Mouse (Mus musculus) heart, adult 2 months (tissue): ENCODE measurements around the gene Eif5a. TPM values are rescaled to one million over a fixed set of nuclear protein-coding genes. Genes with fewer than 3 reads are reported as not detected.
A peak's percentile ranks its signal among the peaks of the same experiment; 100 is the strongest.
"Not testable (repeated sequence)": the region's sequence is repeated elsewhere in the genome, so short reads cannot be mapped to it uniquely, and the experiment has no call there.

Experiments used
- DNase-seq, 2 experiments: peaks; one replicate each; pipeline ENCODE4 v3.0.0; 2021
- H3K27ac ChIP-seq: fragments of 200-600 bp; 2 replicates; pipeline ENCODE4 v1.8.1; 2022
- H3K27me3 ChIP-seq: fragments of 200-500 bp; 2 replicates; pipeline ENCODE4 v1.6.1; 2012; ENCODE audit warnings: mild to moderate bottlenecking, low read length, inconsistent platforms, mixed read lengths; ENCODE audit not compliant: control insufficient read depth, insufficient read depth
- H3K36me3 ChIP-seq: fragments of 200-500 bp; 2 replicates; pipeline ENCODE4 v1.6.1; 2012; ENCODE audit warnings: low read length, inconsistent platforms; ENCODE audit not compliant: control insufficient read depth, insufficient read depth
- H3K4me1 ChIP-seq: fragments of 200-500 bp; 2 replicates; pipeline ENCODE4 v1.6.1; 2011; ENCODE audit warnings: low read length; ENCODE audit not compliant: control insufficient read depth, insufficient read depth
- H3K4me3 ChIP-seq: fragments of 200-600 bp; 2 replicates; pipeline ENCODE4 v1.8.1; 2022
- H3K79me2 ChIP-seq: fragments of 200-500 bp; replicated peaks from 2 replicates; pipeline ENCODE4 v1.6.1; 2012; ENCODE audit warnings: mild to moderate bottlenecking, inconsistent platforms, low read length, moderate library complexity, mixed read lengths; ENCODE audit not compliant: control insufficient read depth, insufficient read depth
- H3K9ac ChIP-seq: fragments of 200-500 bp; 2 replicates; pipeline ENCODE4 v1.6.1; 2012; ENCODE audit warnings: low read depth, mild to moderate bottlenecking, control low read depth, inconsistent platforms, low read length, mixed read lengths
- CTCF ChIP-seq: fragments of 200-600 bp; IDR thresholded peaks from 2 replicates; pipeline ENCODE4 v1.8.1; 2022; ENCODE audit warnings: antibody characterized with exemption, mild to moderate bottlenecking, moderate library complexity
- EP300 ChIP-seq: fragments of 200-500 bp; IDR thresholded peaks from 2 replicates; pipeline ENCODE4 v1.6.1; 2011; ENCODE audit warnings: low read depth, low read length, control low read depth; ENCODE audit not compliant: insufficient read depth
- POLR2A ChIP-seq: fragments of 200-500 bp; IDR thresholded peaks from 2 replicates; pipeline ENCODE4 v1.6.1; 2011; ENCODE audit warnings: mild to moderate bottlenecking, low read depth, low read length, control low read depth; ENCODE audit not compliant: insufficient read depth
- WGBS: fragments of 180-500 bp; shearing (Covaris S2); methylation state at CpG from one replicate; pipeline ENCODE4 v1.1.7; 2018; 5-methylcytosine and 5-hydroxymethylcytosine counted together
- intact Hi-C: fragments of 180-260 bp; cut with DNase I; formaldehyde crosslinking; loops from one replicate; pipeline ENCODE4 v1.15.1; 2025
- polyA plus RNA-seq: library from polyadenylated mRNA; depleted of rRNA; stranded (reverse); fragments of >200 nt; gene quantifications from 2 replicates; pipeline ENCODE4 v1.2.3, GENCODE M21; 2012
- total RNA-seq, 2 experiments: library from RNA; stranded (reverse); gene quantifications; 2 replicates each; pipeline ENCODE4 v1.2.3; 2021

Eif5a gene
- total and polyA plus RNA-seq, 3 experiments = 360 to 444 (median 397) TPM

DNA sequence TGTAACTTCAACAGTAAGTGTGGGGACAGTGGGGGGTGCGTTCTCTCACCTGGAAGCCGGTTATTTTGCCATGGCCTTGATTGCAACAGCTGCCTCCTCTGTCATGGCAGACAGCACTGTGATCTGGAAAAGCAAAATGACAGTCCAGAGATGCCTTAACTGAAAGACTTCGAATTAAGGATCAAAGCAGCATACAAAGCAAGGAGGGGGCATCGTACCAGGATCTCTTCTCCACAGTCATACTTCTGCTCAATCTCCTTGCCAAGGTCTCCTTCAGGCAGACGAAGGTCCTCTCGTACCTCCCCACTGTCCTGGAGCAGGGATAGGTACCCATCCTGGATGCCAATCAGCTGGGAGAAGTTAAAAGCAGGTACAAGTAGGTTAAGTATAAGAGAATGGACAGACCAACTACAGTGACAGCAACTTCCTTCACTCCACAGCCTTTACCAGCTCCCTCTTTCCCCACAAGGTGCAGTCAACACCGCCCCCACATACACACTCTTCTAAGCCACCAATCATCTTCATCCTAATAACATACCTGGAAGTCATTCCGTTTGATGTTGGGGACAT is 4.3 kb downstream of the Eif5a start:
- Histone ChIP-seq H3K4me1 (peaks cover 13% of the 10 kb centered on the region), H3K9ac (no peak overlapping the region), H3K36me3 (peaks cover 14% of the 10 kb centered on the region; the same call in 1 of the 2 replicates), H3K4me3 (no peak overlapping the region), H3K79me2 (peaks cover 3% of the 10 kb centered on the region; the same call in 1 of the 2 replicates), H3K27ac (no peak overlapping the region), H3K27me3 (no peaks in the 10 kb centered on the region)
- WGBS = 81% methylated on average over 8 of the region's 8 CpGs
- no peak for TF ChIP-seq EP300
- TF ChIP-seq CTCF = no peak
- TF ChIP-seq POLR2A = no peak
- no peak for DNase-seq
- intact Hi-C loops = no loop called here

GRCm38 (mm10) chr11:69916652-69917378 is 4.9 kb downstream of the Eif5a start:
- intact Hi-C loops = not testable (repeated sequence)

GRCm38 (mm10) chr11:69915667-69916627 is 5.8 kb downstream of the Eif5a start:
- Histone ChIP-seq H3K79me2 (peaks cover 3% of the 10 kb centered on the region; the same call in 1 of the 2 replicates), H3K4me3 (no peak overlapping the region), H3K9ac (no peak overlapping the region), H3K27ac (no peak overlapping the region), H3K36me3 (peaks cover 14% of the 10 kb centered on the region; the same call in 1 of the 2 replicates), H3K4me1 (peaks cover 11% of the 10 kb centered on the region), H3K27me3 (no peaks in the 10 kb centered on the region)
- WGBS = 46% methylated on average over 5 of the region's 5 CpGs
- no peak for TF ChIP-seq POLR2A
- TF ChIP-seq CTCF = peak; percentile 18; the same call in 1 of the 2 replicates
- intact Hi-C loops = no loop called here
- DNase-seq = no peak

More at GRCm38 (mm10) chr11:69916652-69917378, 4.9 kb downstream of the Eif5a start:
- H3K79me2 ChIP-seq, H3K9ac ChIP-seq, H3K4me3 ChIP-seq, H3K27ac ChIP-seq, H3K27me3 ChIP-seq: not testable (repeated sequence)
- DNase-seq = peak in 1 of 2 experiments; percentile 3
- Histone ChIP-seq H3K36me3 (peaks cover 14% of the 10 kb centered on the region; the same call in 1 of the 2 replicates), H3K4me1 (peaks cover 11% of the 10 kb centered on the region)
- 56% methylated on average over 7 of the region's 7 CpGs for WGBS

DNA sequence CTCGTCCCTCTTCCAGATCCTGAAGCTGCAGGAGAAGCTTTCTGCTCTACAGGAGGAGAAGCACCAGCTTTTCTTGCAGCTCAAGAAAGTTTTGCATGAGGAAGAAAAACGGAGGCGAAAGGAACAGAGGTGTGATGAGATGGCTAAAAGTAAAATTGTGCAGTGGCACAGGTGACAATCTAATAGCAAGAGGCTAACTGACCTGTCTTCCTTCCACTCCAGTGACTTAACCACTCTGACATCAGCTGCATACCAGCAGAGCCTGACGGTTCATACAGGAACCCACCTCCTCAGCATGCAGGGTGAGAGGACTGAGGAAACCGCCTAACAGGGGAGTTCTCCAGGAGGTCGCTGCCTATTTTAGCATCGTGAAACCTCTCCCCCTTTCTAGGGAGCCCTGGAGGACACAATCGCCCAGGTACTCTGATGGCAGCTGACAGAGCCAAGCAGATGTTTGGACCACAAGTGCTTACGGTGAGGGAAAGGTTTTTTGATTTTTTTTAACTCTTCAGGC is 6.8 kb downstream of the Eif5a start:
- no peak for DNase-seq
- Histone ChIP-seq H3K27me3 (no peaks in the 10 kb centered on the region), H3K27ac (no peak overlapping the region), H3K36me3 (peaks cover 14% of the 10 kb centered on the region; the same call in 1 of the 2 replicates), H3K4me3 (peak overlapping the region; percentile 97), H3K9ac (no peak overlapping the region), H3K79me2 (peaks cover 3% of the 10 kb centered on the region; the same call in 1 of the 2 replicates), H3K4me1 (peaks cover 11% of the 10 kb centered on the region)
- WGBS = 26% methylated on average over 9 of the region's 9 CpGs
- intact Hi-C loops = no loop called here
- TF ChIP-seq POLR2A (no peak), CTCF (no peak), EP300 (no peak)

GRCm38 (mm10) chr11:69914372-69914764 is 7.4 kb downstream of the Eif5a start:
- no peaks in the 10 kb centered on the region for H3K27me3 ChIP-seq
- DNase-seq = no peak
- peak overlapping the region; percentile 97 for H3K27ac ChIP-seq
- H3K4me3 ChIP-seq = peak overlapping the region; percentile 97
- H3K4me1 ChIP-seq = peaks cover 10% of the 10 kb centered on the region
- intact Hi-C loops = no loop called here
- TF ChIP-seq CTCF (no peak), EP300 (no peak), POLR2A (no peak)
- peak overlapping the region; percentile 90 for H3K9ac ChIP-seq
- H3K79me2 ChIP-seq = peaks cover 3% of the 10 kb centered on the region; the same call in 1 of the 2 replicates
- WGBS = 1% methylated on average over 17 of the region's 17 CpGs
- peaks cover 14% of the 10 kb centered on the region; the same call in 1 of the 2 replicates for H3K36me3 ChIP-seq
